Mouse (Mus musculus) activated CD4-positive, CD25-positive, alpha-beta regulatory T cell, adult 4 months (primary cell): ENCODE data around the gene Scaf1. TPM values are rescaled to one million over a fixed set of nuclear protein-coding genes. Genes with fewer than 3 reads are reported as not detected.
A peak's percentile ranks its signal among the peaks of the same experiment; 100 is the strongest.
"Not testable (repeated sequence)": the region's sequence is repeated elsewhere in the genome, so short reads cannot be mapped to it uniquely, and the experiment has no call there.

Source experiments
- ATAC-seq: one replicate; pipeline ENCODE4 v1.8.0; 2017
- polyA plus RNA-seq, 2 experiments: library from polyadenylated mRNA; unstranded; fragments of 100-300 nt; shearing (Covaris generic); gene quantifications; one replicate each; pipeline ENCODE4 v1.2.1; 2017

Scaf1 gene
- polyA plus RNA-seq, 2 experiments from 2014 or later, result 8.6 to 8.7 TPM

DNA sequence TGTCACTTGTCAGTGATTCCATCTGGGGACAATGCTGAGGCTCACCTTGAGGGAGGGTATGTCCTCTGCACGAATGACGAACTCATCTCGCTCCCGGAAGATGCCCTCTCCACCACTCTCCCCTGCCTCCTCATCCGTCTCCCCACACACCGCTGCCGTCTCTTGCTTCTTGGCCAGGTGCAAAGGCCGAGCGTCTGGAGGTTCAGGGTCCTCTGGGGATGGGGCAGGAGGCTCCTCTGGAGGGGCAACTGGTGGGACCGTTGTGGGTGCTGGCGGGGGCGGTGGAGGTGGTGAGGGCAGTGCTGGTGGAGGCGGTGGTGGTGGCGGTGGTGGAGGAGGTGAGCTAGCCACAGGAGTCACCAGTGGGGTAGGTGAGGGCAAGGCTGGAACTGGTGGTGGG, 27.1 kb upstream of the Scaf1 start:
- ATAC-seq, result no peak

DNA sequence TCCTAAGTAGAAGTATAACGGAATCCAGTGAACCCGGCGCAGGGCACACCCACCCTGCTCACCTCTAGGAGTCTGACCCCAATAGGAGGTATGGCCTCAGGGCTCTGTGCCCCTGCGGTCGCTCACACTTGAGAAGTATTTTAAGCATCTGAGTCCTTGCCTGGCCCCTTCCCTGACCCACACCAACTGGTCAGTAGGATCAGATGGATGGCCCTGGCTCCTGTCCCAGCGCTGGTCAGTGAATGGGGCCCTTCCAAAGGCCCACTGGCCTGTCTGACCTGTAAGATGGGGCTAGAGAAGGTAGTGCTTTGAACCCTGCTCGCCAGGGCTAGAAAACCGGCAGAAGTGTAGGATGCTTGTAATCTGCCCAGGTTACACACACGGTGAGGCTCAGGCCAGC, 24.7 kb upstream of the Scaf1 start:
- no peak for ATAC-seq

DNA sequence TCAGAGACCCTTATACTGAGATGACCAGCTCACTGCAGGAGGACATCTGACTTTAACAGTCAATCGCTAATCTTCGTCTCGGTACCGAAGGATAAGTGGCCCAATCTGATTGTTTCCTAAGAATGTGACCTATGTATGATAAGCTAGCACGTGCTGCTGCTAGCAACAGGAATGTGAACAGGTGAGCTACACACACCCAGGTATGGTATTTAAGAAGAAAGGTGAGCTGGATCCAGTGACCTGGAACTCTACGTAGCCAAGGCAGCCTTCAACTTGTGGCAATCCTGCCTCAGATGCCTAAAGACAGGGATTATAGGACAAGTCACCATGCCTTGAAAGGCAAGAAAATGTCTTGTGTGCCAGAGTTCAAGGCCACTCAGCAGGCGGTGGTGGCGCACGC, 22.2 kb upstream of the Scaf1 start:
- no peak for ATAC-seq

DNA sequence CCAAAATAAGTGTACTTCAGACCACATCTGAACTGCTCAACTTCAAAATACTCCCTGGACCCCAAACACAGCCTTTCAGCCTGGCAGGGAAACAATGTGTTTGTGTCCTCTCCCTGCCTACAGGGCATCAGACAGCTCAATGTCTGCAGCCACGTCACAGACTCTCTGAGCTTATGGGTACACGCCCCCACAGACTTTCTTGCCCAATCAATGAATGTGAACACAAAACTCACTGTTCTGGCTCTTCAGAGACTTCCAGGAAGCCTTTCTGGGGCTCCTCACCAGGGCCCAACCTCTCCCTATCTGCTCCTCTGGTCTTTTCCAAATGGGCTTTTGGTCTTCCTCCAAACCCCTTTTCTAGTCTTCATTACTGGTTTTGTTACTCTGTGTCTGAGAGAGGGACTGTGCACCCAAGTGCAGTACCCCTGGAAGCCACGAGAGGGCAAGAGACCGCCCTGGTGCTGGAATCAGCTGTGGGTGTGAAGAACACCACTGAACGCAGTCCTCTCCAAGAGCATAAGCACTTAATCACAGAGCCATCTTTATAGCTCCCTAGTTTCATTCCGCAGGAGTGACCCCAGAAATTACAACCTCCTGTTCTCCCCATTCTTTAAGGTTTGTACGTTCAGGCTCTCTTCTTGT, 21.7 kb upstream of the Scaf1 start:
- peak; percentile 65 for ATAC-seq

DNA sequence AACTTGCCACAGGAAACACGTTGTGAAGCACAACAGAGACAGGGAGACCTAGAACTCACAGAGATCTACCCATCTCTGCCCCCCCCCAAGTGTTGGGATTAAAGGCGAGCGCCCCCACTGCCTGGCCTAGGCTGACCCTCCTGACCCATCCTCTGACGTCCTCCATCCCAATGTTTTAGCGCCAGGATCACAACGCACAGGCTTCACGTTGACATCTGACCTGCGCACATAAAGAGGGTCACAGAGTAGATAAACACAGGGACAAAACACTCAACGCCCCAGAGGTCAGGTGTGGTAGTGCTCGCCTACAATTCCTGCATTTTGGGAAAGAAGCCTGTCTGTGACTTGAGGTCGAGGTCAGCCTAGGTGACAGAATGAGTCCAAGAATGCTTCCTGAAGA, 20.5 kb upstream of the Scaf1 start:
- no peak for ATAC-seq

DNA sequence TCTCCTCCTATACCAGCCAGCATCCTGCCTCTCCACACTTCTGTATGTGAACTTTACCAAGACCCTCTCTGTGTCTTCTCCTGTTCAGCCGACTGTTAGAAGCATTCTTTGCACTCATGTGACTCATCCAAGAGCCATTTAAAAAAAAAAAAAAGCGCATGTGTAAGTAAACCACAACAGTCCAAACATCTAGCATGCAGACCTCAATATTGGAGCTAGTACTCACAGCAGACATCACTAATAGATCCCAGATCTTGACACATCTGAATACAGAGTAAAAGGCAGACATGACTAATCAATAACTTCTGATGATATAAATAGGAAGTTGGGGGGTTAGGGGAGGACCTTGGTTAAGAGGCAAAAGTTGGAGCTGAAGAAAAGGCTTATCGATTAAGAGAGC, 19.5 kb upstream of the Scaf1 start:
- no peak for ATAC-seq

DNA sequence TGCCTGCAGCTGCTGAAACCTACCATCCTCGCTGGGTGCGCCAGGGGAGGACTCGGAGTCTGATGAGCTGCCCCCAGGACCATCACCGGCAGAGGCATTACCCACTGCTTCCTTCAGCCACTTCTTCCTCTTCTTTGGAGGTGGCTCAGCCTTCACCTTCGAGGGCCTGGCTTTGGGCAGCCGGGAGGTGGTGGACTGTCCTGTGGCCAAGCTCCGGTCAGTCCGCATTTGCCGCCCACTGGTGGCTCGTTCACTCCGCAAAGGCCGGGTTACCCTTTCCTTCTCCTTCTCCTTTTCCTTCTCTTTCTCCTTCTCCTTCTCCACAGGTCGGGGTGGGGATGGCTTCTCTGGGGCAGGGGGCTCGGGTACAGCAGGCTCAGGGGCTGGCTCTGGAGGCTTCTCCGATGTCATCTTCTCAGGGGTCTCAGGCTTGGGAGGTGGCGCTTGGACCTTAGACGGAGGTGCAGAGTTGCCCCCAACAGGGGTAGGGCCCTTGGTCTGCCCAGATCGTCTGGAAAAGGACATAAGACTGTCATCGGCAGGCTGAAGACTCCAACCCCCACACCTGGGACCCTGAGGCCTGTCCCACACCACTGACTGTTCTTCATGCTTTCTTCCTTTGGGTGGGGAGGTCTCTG, 17.7 kb upstream of the Scaf1 start:
- ATAC-seq, result no peak

- no peak for ATAC-seq
Measured at GRCm38 (mm10) chr7:45030857-45031256, 14.7 kb upstream of the Scaf1 start.

DNA sequence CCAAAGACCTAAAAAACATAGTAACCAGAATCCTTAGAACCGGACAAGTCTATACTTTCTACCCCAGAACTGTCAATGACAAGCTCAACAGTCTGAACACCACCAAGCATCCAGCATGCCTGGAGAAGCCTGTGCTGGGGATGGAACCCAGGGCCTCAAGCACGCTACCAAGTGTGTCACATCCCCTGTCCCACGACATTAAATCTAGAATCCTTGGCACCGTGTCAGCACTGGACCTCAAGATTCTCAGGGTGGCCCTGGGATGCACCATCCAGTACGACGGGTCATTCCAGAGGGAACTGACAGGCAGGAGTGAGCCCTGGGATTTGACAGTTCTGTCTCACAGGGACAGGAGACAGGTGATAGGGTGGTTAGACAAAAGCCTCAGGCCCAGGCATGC, 13.8 kb upstream of the Scaf1 start:
- no peak for ATAC-seq

DNA sequence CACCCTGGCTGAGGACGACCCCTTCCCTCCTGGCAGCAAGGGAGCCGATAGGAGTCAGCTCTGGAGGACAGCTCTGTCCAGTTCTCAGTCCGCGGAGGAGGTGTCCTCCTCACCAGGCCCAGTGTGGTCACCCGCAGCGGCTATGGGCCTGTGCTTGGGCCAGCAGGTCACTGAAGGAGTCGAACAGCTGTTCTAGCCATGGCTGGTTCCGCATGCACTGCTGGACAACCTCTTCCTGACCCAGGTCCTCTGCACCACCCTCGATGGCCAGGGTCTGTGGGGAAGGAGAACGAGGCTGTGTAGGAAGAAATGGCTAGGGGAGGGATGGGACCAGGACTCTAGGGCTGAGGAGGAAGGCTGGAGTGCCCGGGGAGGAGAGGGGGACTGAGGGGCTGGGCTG, 12.2 kb upstream of the Scaf1 start:
- ATAC-seq, result no peak

DNA sequence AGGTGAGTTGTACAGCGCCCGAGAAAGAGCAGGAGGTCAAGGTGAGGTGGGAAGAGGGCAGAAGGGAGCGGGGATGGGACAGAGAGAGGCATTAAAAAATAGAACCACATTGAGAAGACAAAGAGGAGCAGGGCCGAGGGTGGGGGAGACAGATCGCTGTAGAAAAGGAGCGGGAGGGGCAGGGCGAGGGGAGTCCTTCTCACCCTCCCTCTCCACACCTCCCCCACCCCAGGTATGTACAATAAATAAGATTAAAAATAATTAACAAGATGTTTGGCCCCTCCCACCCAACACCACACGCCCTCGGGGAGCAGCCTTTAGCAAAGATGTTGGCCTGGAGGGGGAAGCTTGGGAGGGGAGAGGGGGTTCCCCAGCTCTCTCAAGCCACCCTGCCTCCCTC, 11.6 kb upstream of the Scaf1 start:
- no peak for ATAC-seq

GRCm38 (mm10) chr7:45026256-45026655, 10.1 kb upstream of the Scaf1 start:
- no peak for ATAC-seq

- no peak for ATAC-seq
Measured at GRCm38 (mm10) chr7:45025601-45026220, 9.5 kb upstream of the Scaf1 start.

DNA sequence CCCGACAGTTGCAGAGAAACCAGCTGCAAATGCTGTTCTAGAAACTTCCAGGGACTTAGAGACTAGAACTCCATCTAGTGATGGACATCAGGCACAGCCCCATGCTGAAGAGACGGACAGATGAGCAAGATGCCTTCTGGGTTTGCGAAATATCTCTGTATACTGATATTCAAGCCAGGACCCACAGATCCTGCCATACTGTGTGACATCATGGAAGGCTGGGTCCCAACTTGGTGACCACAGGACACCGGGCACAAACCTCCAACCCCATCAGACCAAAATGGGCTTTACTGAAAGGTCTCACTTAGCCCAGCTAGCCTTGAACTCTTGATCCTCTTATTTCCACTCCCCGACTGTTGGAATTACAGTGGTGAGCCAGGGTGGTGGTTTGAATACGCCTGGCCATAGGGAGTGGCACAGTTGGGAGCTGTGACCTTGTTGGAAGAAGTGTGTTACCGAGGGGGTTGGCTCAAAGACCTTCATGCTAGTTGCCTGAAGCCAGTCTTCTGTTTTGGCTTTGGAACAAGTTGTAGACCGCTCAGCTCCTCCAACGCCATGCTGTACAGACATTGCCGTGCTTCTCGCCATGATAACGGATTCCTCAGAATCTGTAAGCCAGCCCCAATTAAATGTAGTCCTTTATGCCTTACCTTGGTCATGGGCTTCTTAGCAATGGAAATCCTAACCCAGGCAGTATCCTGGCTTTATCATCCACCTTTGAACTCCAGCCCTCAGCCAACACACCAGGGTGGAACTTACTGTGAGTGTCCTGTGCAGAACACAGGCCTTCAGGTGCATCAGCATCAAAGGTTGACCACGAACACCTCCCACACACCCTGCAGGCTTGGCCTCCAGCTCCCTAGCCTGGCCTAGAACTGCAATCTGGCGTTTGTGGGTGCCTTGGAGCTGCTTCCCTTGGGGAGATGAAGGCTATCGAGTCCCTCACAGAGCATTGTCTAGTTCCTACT, 8.4 kb upstream of the Scaf1 start:
- no peak for ATAC-seq

GRCm38 (mm10) chr7:45023711-45024110, 7.5 kb upstream of the Scaf1 start:
- ATAC-seq, result not testable (repeated sequence)

- ATAC-seq, result no peak
Measured at GRCm38 (mm10) chr7:45020225-45020624, 4.1 kb upstream of the Scaf1 start.

DNA sequence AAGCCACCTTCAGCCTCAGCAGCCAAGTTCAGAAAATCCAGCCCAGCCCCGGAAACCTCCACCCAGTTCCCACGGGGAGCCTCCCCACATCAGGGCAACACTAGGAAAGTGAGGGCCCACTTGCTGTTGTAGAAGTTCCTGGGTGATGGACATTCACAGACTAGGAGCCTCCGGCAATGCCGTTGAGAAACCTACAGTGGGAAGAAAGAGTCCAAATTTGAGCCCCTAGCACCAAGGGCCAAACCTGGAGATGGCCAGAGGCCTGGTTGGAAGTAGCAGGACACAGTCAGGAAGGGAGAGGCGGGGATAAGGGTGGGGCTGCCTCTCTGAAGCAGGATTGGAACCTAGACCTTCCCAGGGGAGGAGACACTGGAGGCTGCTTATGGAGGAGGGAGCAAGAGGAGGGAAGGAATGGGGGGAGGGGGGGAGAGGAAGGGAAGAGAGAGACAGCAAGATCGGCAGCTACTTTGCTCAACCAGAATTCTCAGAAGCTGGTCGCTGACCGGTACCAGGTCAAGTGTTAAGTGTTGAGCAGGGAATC, 2.9 kb upstream of the Scaf1 start:
- ATAC-seq, result no peak

GRCm38 (mm10) chr7:45017242-45018061, 1.3 kb upstream of the Scaf1 start, which contains the start of gene Rras:
Rras (plus strand) TSS chr7:45017961.
- peak; percentile 87 for ATAC-seq

- ATAC-seq, result no peak
Measured at GRCm38 (mm10) chr7:45016761-45017160, 598 bp upstream of the Scaf1 start.

GRCm38 (mm10) chr7:45015344-45015956, 713 bp downstream of the Scaf1 start:
- ATAC-seq, result no peak

GRCm38 (mm10) chr7:45014096-45014451, 2.1 kb downstream of the Scaf1 start:
- ATAC-seq, result no peak
